Mouse (Mus musculus) heart, embryonic 15.5 days (tissue): ENCODE measurements at regions not wholly inside any gene's neighbourhood (a gene's known extent, or its start where the extent isn't known, plus 50 kb on each side); places are given as distances from the start of the nearest gene placed in this dataset.

Experiments used
- ATAC-seq: fragments of 200-750 bp; cut with Nextera tagmentation; replicated peaks from 2 replicates; pipeline ENCODE4 v1.8.0; 2017; ENCODE audit warnings: low read depth, moderate TSS enrichment; ENCODE audit not compliant: insufficient number of reproducible peaks, insufficient read depth, low FRiP score
- H3K27ac ChIP-seq: fragments of 300-500 bp; sonication (generic); 2 replicates; pipeline ENCODE4 v1.5.1; 2015; ENCODE audit warnings: mild to moderate bottlenecking, inconsistent platforms
- H3K27me3 ChIP-seq: fragments of 300-500 bp; sonication (generic); 2 replicates; pipeline ENCODE4 v1.6.1; 2015; ENCODE audit warnings: inconsistent platforms
- H3K36me3 ChIP-seq: fragments of 300-500 bp; sonication (generic); 2 replicates; pipeline ENCODE4 v1.6.1; 2015; ENCODE audit warnings: mild to moderate bottlenecking, inconsistent platforms
- H3K4me1 ChIP-seq: fragments of 300-500 bp; sonication (generic); replicated peaks from 2 replicates; pipeline ENCODE4 v1.6.1; 2015; ENCODE audit warnings: inconsistent platforms
- H3K4me2 ChIP-seq: fragments of 300-500 bp; sonication (generic); 2 replicates; pipeline ENCODE4 v1.6.1; 2015; ENCODE audit warnings: inconsistent platforms, mild to moderate bottlenecking, moderate library complexity
- H3K4me3 ChIP-seq: fragments of 300-500 bp; sonication (generic); 2 replicates; pipeline ENCODE4 v1.5.1; 2015; ENCODE audit warnings: mild to moderate bottlenecking, inconsistent platforms
- H3K9ac ChIP-seq: fragments of 300-500 bp; sonication (generic); 2 replicates; pipeline ENCODE4 v1.6.1; 2015; ENCODE audit warnings: mild to moderate bottlenecking, inconsistent platforms
- H3K9me3 ChIP-seq: fragments of 300-500 bp; sonication (generic); replicated peaks from 2 replicates; pipeline ENCODE4 v1.6.1; 2016; ENCODE audit warnings: inconsistent platforms
- WGBS: fragments of 180-500 bp; shearing (Covaris S2); methylation state at CpG from one replicate; pipeline ENCODE4 v1.1.7; 2015; ENCODE audit warnings: mixed read lengths; 5-methylcytosine and 5-hydroxymethylcytosine counted together

DNA sequence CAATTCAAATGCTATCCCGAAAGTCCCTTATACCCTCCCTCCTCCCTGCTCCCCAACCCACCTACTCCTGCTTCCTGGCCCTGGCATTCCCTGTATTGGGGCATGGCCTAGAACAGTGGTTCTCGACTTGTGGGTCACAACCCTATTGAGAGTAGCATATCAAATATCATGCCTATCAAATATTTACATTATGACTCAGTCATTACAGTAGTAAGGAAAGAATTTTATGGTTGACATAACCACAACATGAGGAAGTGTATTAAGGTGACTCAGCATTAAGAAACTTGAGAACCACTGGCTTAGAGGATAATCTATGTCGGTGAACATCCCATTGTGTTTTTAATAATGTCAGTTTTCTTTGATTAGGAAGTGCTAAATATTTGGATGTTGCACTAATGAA lies 173.3 kb upstream of the 2610001J05Rik start:
- Histone ChIP-seq H3K9ac (no peak overlapping the region), H3K4me2 (no peak overlapping the region), H3K27ac (no peak overlapping the region), H3K9me3 (no peaks in the 10 kb centered on the region), H3K27me3 (no peaks in the 10 kb centered on the region), H3K4me1 (no peaks in the 10 kb centered on the region), H3K4me3 (no peak overlapping the region), H3K36me3 (no peaks in the 10 kb centered on the region)
- ATAC-seq, result no peak
- WGBS, result 73% methylated on average over 3 of the region's 3 CpGs

DNA sequence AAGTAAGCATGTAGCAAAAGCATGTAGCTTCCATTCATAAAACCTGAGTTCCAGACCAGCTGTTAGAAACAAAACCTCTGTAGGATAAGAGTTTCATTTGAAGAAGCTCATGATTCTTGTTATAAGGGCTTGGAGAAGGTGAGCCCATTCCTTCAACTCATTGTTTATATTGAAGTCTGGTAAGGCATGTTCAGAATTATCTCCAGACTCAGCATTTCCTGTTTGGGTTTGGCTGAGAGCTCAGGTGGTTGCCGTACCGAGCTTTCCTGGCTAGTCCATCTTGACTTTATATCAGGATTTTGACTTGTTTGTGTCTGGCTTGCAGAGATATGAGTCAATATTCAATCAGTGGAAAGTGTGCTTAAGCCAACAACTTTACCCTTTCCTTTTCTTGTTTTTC lies 154.6 kb upstream of the 2610001J05Rik start:
- no peaks in the 10 kb centered on the region for H3K27me3 ChIP-seq
- no peaks in the 10 kb centered on the region for H3K4me1 ChIP-seq
- ATAC-seq, result no peak
- 37% methylated on average over 2 of the region's 2 CpGs for WGBS
- no peak overlapping the region for H3K4me2 ChIP-seq
- no peak overlapping the region for H3K4me3 ChIP-seq
- H3K9me3 ChIP-seq, result no peaks in the 10 kb centered on the region
- no peak overlapping the region for H3K27ac ChIP-seq
- H3K36me3 ChIP-seq, result no peaks in the 10 kb centered on the region
- no peak overlapping the region for H3K9ac ChIP-seq

DNA sequence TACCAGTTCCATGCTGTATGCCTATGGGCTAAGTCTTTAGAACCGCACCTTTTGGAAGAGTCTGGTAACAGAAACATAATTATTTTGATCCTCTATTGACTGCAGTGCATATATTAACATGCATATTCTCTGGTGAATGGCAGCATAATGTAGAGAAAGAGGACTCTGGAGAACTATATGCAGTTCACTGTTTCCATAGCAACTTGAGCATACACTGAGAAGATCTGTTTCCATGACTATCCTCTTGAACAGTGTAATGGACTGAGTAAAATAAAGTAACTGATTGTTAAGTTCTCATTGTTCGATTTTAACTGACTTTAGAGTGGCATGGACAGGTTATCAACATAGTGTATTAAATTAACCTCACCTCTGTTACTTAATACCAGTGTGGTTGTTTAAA lies 147.6 kb upstream of the 2610001J05Rik start:
- Histone ChIP-seq H3K4me3 (no peak overlapping the region), H3K27me3 (no peaks in the 10 kb centered on the region), H3K4me2 (no peak overlapping the region), H3K36me3 (no peaks in the 10 kb centered on the region), H3K9ac (no peak overlapping the region), H3K9me3 (no peaks in the 10 kb centered on the region), H3K27ac (no peak overlapping the region), H3K4me1 (no peaks in the 10 kb centered on the region)
- 71% methylated on average over 2 of the region's 2 CpGs for WGBS
- ATAC-seq, result no peak

DNA sequence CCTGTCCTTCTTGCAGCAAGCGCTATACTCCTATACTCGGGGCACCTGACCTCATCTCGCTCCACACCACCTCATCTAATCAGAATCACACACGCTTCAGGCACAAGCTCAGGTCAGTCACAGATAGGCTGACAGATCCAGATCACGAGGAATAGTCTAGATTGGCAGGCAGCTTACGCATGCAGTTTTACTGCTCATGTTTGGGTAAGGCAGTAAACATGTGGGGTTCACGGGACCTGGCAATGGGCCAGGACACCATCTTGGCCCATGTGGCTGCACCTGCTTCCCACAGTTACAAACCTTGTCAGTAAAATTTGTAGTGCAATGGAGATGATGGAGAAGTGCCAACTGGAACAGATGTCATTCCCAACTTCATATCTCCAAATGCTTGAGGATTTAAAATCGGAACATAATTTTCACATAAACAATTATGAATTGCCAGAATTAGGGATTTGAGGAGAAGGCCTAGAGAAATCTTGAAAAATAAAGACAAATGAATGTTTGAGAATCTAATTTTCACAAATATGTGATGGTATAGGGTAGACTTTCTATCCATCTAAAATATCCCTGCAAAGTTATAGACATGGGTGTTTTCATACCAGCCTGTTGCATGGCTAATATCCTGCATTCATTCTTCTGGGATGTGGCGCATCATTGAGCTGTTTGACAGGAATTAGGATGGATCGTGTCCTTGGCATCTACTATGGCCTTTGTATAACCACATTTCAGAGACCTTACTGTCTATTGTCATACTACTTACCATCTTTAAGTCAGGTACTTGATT lies 111.5 kb upstream of the 2610001J05Rik start:
- Histone ChIP-seq H3K27me3 (no peaks in the 10 kb centered on the region), H3K9ac (no peak overlapping the region), H3K36me3 (no peaks in the 10 kb centered on the region), H3K4me2 (no peak overlapping the region), H3K4me1 (no peaks in the 10 kb centered on the region), H3K9me3 (no peaks in the 10 kb centered on the region), H3K4me3 (no peak overlapping the region), H3K27ac (no peak overlapping the region)
- ATAC-seq, result no peak
- 80% methylated on average over 10 of the region's 10 CpGs for WGBS

DNA sequence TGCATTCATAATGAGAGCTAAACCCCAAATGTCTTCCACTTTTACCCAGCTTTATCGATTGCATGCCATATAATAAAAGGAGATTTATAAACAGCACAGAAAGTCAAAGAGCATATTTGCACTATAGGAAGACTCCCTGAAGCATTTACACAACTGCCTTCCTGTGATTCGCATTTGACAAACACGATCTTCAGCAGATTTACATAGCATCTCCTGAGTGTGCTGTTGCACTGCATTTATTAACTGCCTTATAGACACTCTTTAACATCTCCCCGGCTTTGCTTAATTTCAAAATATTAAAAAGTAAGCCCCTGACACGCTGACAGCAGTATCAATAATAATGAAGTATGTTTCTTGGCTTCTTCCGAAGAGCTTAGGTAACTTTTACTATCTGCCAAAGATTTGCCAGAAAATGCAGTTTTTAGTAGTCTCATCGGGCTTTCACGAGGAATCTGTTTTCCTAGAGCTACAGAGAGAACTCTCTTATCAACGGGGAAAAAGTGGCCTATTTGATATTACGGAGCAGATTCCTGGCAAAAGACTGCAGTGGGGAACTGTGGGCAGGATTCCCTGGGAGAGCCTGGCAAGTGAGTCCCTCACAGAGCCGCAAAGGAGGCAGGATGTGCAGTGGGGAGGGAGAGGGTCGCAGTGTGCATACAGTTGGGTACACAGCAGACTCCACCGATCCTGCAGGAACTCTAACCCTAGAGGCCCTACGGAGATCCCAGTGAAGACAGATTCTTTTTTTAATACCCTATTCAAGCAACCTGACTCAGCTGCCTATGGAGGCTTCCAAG lies 103.6 kb upstream of the 2610001J05Rik start:
- no peak for ATAC-seq
- Histone ChIP-seq H3K27me3 (no peaks in the 10 kb centered on the region), H3K36me3 (no peaks in the 10 kb centered on the region), H3K4me2 (no peak overlapping the region), H3K4me1 (no peaks in the 10 kb centered on the region), H3K4me3 (no peak overlapping the region), H3K9ac (no peak overlapping the region), H3K9me3 (no peaks in the 10 kb centered on the region), H3K27ac (no peak overlapping the region)
- WGBS, result 59% methylated on average over 14 of the region's 14 CpGs

DNA sequence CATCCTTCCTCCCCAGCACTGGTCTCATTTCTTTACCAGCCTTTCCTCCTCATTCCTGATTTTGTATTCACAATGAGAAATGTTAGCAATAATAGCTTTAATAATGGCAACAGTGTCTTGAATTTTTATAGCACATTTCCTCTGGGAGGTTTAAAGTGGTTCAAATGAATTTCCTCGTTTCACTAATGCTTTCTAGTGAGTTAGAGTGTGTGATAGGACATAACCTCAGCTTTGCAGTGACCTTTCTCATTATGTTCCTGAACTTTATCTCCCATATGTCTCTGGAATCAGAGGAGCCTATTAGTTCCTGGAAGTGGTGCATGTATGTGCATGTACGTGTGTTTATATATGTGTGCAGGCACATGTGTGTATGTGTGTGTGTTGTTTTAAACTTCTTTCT lies 93.2 kb upstream of the 2610001J05Rik start:
- H3K27me3 ChIP-seq, result no peaks in the 10 kb centered on the region
- no peak overlapping the region for H3K4me2 ChIP-seq
- H3K9me3 ChIP-seq, result no peaks in the 10 kb centered on the region
- H3K4me1 ChIP-seq, result no peaks in the 10 kb centered on the region
- no peaks in the 10 kb centered on the region for H3K36me3 ChIP-seq
- ATAC-seq, result no peak
- 65% methylated on average over 2 of the region's 2 CpGs for WGBS
- no peak overlapping the region for H3K4me3 ChIP-seq
- no peak overlapping the region for H3K9ac ChIP-seq
- no peak overlapping the region for H3K27ac ChIP-seq

DNA sequence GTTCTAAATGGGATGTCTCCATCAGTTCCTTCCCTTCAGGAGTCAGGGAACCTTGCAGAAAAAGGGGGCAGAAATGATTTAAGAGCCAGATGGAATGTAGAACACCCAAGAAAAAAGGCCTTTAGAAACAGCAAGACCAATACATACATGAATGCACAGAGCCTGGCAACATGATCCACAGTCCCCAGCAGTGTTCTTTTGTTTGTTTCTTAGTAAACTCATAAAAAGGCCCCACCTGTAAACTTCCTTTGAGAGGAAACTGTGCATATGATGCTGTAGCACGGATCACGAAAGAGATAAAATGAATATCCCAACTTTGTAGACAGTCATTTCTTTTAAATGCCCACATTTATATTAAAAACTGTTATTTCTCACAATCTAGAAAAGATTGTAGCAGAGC lies 92.7 kb upstream of the 2610001J05Rik start:
- Histone ChIP-seq H3K9ac (no peak overlapping the region), H3K4me3 (no peak overlapping the region), H3K27me3 (no peaks in the 10 kb centered on the region), H3K4me2 (no peak overlapping the region), H3K9me3 (no peaks in the 10 kb centered on the region), H3K27ac (no peak overlapping the region), H3K36me3 (no peaks in the 10 kb centered on the region), H3K4me1 (no peaks in the 10 kb centered on the region)
- ATAC-seq, result no peak
- 88% methylated on average over 2 of the region's 2 CpGs for WGBS

DNA sequence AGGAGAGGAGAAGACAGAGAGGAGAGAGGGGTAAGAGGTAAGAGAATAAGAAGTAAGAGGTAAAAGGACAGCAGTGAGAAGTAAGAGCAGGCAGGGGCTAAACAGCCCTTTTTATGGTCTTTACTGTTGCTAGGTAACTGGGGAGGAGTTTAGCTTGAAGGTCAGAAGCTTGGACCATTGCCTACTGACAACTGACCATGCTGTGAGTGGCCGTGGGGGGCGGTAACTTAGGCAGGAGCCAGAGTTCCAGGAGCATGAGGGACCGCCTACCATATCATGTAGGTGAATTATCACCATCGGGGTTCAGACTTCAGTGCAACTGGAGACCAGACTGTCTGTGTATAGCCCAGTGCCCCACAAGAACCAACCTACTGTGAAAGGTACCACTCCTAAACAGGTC lies 78.3 kb upstream of the 2610001J05Rik start:
- Histone ChIP-seq H3K36me3 (no peaks in the 10 kb centered on the region), H3K27ac (no peak overlapping the region), H3K9ac (no peak overlapping the region), H3K4me3 (no peak overlapping the region), H3K4me2 (no peak overlapping the region), H3K9me3 (no peaks in the 10 kb centered on the region), H3K4me1 (no peaks in the 10 kb centered on the region), H3K27me3 (no peaks in the 10 kb centered on the region)
- 71% methylated on average over 4 of the region's 4 CpGs for WGBS
- no peak for ATAC-seq

DNA sequence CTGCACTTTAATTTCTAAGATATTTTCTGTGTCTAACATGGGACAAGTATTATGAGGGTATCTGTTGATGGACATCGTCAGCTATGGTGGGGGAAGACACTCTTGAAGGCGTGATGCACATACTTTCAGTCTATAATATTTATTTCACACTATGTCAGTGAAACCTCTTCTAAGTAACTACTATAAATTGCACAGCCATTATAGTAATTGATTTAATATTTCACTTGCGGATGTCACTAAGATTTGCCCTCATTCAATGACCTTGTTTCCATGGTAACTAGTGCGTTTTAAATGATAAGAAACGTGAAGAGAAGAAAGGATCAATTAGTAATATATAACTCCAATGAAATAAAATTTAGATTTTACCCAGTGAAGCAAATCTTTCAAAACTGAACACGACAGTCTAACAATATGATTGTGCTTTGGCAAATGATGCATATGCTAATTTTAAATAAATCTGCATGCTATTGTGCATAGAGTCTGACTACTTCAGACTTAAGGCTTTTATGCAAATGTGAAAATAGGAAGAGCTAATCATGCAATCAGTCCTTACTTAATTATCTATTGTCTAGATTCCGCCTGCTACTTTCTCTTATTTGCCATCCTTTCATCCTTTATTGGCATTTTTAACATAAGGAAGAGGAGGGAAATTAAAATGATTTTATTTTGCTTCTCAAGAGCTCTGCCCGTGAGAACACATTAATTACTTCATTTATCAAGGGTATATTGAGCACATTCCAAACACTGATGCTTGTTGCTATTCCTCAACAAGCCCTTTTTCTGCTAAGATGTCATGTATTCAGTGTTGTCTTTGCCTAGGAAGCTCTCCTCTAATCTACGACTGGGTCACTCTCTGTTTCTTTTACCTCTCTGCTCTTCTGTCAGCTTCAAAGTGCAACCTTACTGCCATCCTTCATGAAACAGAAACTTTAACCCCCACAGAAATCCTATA lies 49.8 kb upstream of the 2610001J05Rik start:
- Histone ChIP-seq H3K27me3 (no peaks in the 10 kb centered on the region), H3K36me3 (no peaks in the 10 kb centered on the region), H3K4me3 (no peak overlapping the region), H3K4me2 (no peak overlapping the region), H3K4me1 (no peaks in the 10 kb centered on the region), H3K9me3 (no peaks in the 10 kb centered on the region), H3K27ac (no peak overlapping the region), H3K9ac (no peak overlapping the region)
- no peak for ATAC-seq
- 71% methylated on average over 9 of the region's 9 CpGs for WGBS
